Mouse (Mus musculus) embryonic facial prominence, embryonic 10.5 days (tissue): ENCODE results near the gene Serac1. TPM values are rescaled to one million over a fixed set of nuclear protein-coding genes. Genes with fewer than 3 reads are reported as not detected.

Experiments used
- DNase-seq: peaks from one replicate; pipeline ENCODE4 v3.0.0-alpha.2; 2017; ENCODE audit warnings: low spot score
- H3K27ac ChIP-seq: fragments of 300-500 bp; sonication (generic); replicated peaks from 2 replicates; pipeline ENCODE4 v1.5.1; 2016; ENCODE audit warnings: mild to moderate bottlenecking
- H3K27me3 ChIP-seq: fragments of 300-500 bp; sonication (generic); replicated peaks from 2 replicates; pipeline ENCODE4 v1.6.1; 2016; ENCODE audit warnings: low read depth, mild to moderate bottlenecking; ENCODE audit not compliant: poor library complexity, severe bottlenecking
- H3K36me3 ChIP-seq: fragments of 300-500 bp; sonication (generic); replicated peaks from 2 replicates; pipeline ENCODE4 v1.6.1; 2016; ENCODE audit warnings: mild to moderate bottlenecking, moderate library complexity
- H3K4me1 ChIP-seq: fragments of 300-500 bp; sonication (generic); 2 replicates; pipeline ENCODE4 v1.6.1; 2016
- H3K4me3 ChIP-seq: fragments of 300-500 bp; sonication (generic); 2 replicates; pipeline ENCODE4 v1.5.1; 2016; ENCODE audit warnings: mild to moderate bottlenecking, moderate library complexity
- H3K9me3 ChIP-seq: fragments of 300-500 bp; sonication (generic); 2 replicates; pipeline ENCODE4 v1.6.1; 2016; ENCODE audit warnings: mild to moderate bottlenecking
- WGBS: fragments of 180-500 bp; shearing (Covaris S2); methylation state at CpG from one replicate; pipeline ENCODE4 v1.1.7; 2016; 5-methylcytosine and 5-hydroxymethylcytosine counted together
- polyA plus RNA-seq: library from polyadenylated mRNA; unstranded; fragments of >200 nt; fragmentation: Nextera tagmentation; extraction: Ambion mirVana; gene quantifications from 2 replicates; pipeline ENCODE4 v1.2.1, GENCODE M21; 2016

Gene Serac1
- polyA plus RNA-seq, 1 experiment from 2014 or later: 7.3 TPM

- Histone ChIP-seq H3K27ac (no peak overlapping the region), H3K4me3 (no peak overlapping the region), H3K36me3 (no peaks in the 10 kb centered on the region), H3K9me3 (no peaks in the 10 kb centered on the region), H3K27me3 (no peaks in the 10 kb centered on the region), H3K4me1 (peaks cover 12% of the 10 kb centered on the region)
- no peak for DNase-seq
- 82% methylated on average over 5 of the region's 5 CpGs for WGBS
These were observed 80.5 kb downstream of the Serac1 start for GRCm38 (mm10) chr17:5999039-5999543.

GRCm38 (mm10) chr17:5998235-5998500, 81.4 kb downstream of the Serac1 start:
- no peaks in the 10 kb centered on the region for H3K27me3 ChIP-seq
- no peak for DNase-seq
- H3K4me3 ChIP-seq: no peak overlapping the region
- no peaks in the 10 kb centered on the region for H3K36me3 ChIP-seq
- no peak overlapping the region for H3K27ac ChIP-seq
- H3K4me1 ChIP-seq: peaks cover 16% of the 10 kb centered on the region
- no peaks in the 10 kb centered on the region for H3K9me3 ChIP-seq

GRCm38 (mm10) chr17:5997380-5998234, 81.9 kb downstream of the Serac1 start:
- peaks cover 21% of the 10 kb centered on the region for H3K4me1 ChIP-seq
- H3K27me3 ChIP-seq: no peaks in the 10 kb centered on the region
- no peaks in the 10 kb centered on the region for H3K9me3 ChIP-seq
- no peak for DNase-seq
- no peaks in the 10 kb centered on the region for H3K36me3 ChIP-seq
- H3K4me3 ChIP-seq: no peak overlapping the region
- WGBS: 82% methylated on average over 16 of the region's 16 CpGs
- H3K27ac ChIP-seq: no peak overlapping the region; the same call in 1 of the 2 replicates

- DNase-seq: peak; percentile 12
- H3K27ac ChIP-seq: no peak overlapping the region
- H3K4me1 ChIP-seq: peaks cover 21% of the 10 kb centered on the region
- H3K36me3 ChIP-seq: no peaks in the 10 kb centered on the region
- no peaks in the 10 kb centered on the region for H3K9me3 ChIP-seq
- no peak overlapping the region for H3K4me3 ChIP-seq
- no peaks in the 10 kb centered on the region for H3K27me3 ChIP-seq
- WGBS: 70% methylated on average over 14 of the region's 14 CpGs
These were observed 83.0 kb downstream of the Serac1 start for GRCm38 (mm10) chr17:5996589-5996988.

GRCm38 (mm10) chr17:5994606-5995005, 84.9 kb downstream of the Serac1 start:
- Histone ChIP-seq H3K36me3 (no peaks in the 10 kb centered on the region), H3K27me3 (no peaks in the 10 kb centered on the region), H3K9me3 (no peaks in the 10 kb centered on the region), H3K4me3 (no peak overlapping the region), H3K4me1 (peaks cover 21% of the 10 kb centered on the region), H3K27ac (no peak overlapping the region)
- 88% methylated on average over 6 of the region's 6 CpGs for WGBS
- DNase-seq: no peak

- Histone ChIP-seq H3K9me3 (no peaks in the 10 kb centered on the region), H3K4me3 (no peak overlapping the region), H3K36me3 (no peaks in the 10 kb centered on the region), H3K4me1 (peaks cover 21% of the 10 kb centered on the region), H3K27ac (no peak overlapping the region), H3K27me3 (no peaks in the 10 kb centered on the region)
- DNase-seq: no peak
- 81% methylated on average over 3 of the region's 3 CpGs for WGBS
These were observed 85.8 kb downstream of the Serac1 start for GRCm38 (mm10) chr17:5993581-5994260.

GRCm38 (mm10) chr17:5992866-5993580, 86.5 kb downstream of the Serac1 start:
- peaks cover 25% of the 10 kb centered on the region for H3K4me1 ChIP-seq
- no peaks in the 10 kb centered on the region for H3K36me3 ChIP-seq
- H3K27me3 ChIP-seq: no peaks in the 10 kb centered on the region
- no peaks in the 10 kb centered on the region for H3K9me3 ChIP-seq
- no peak overlapping the region for H3K27ac ChIP-seq
- no peak for DNase-seq
- H3K4me3 ChIP-seq: no peak overlapping the region
- 56% methylated on average over 5 of the region's 5 CpGs for WGBS

Other genes with a start within 250 kb of the Serac1 start
- 16.3 and 19.5 TPM in 2 replicates for gene Snx9, start 238.4 kb downstream of the Serac1 start, polyA plus RNA-seq
- gene Synj2, start 138.5 kb downstream of the Serac1 start, polyA plus RNA-seq: 1.4 and 1.8 TPM in 2 replicates
- gene Gtf2h5, start within 50 bp of the Serac1 start, polyA plus RNA-seq: 165 and 169 TPM in 2 replicates
- gene Tulp4, start 26.7 kb upstream of the Serac1 start, polyA plus RNA-seq: 132 and 140 TPM in 2 replicates
- gene Tmem181a, start 177.1 kb upstream of the Serac1 start, polyA plus RNA-seq: 23.0 and 23.9 TPM in 2 replicates
- gene Dynlt1a, start 237.8 kb upstream of the Serac1 start, polyA plus RNA-seq: 23.0 and 23.3 TPM in 2 replicates